Mouse (Mus musculus) brown adipose tissue, adult 24 weeks (tissue): Measurements from ENCODE around the gene Prickle3. TPM values are rescaled to one million over a fixed set of nuclear protein-coding genes. Genes with fewer than 3 reads are reported as not detected.

Experiments
- H3K27ac ChIP-seq: fragments of 200-500 bp; replicated peaks from 2 replicates; pipeline ENCODE4 v1.5.1; 2012; ENCODE audit warnings: low read depth, mild to moderate bottlenecking, low read length
- H3K4me1 ChIP-seq: fragments of 200-500 bp; 2 replicates; pipeline ENCODE4 v1.6.1; 2012; ENCODE audit warnings: low read length, mixed read lengths; ENCODE audit not compliant: control insufficient read depth, insufficient read depth, insufficient read length
- H3K4me3 ChIP-seq: fragments of 200-500 bp; 2 replicates; pipeline ENCODE4 v1.5.1; 2012; ENCODE audit warnings: low read depth, mild to moderate bottlenecking, low read length, moderate library complexity; ENCODE audit not compliant: insufficient read depth
- polyA plus RNA-seq: library from polyadenylated mRNA; stranded (reverse); fragments of >200 nt; gene quantifications from 2 replicates; pipeline ENCODE4 v1.2.4, GENCODE M21; 2012; ENCODE audit not compliant: missing spikeins, insufficient read depth, insufficient read length

Gene Prickle3
- 6.3 and 8.3 TPM in 2 replicates for polyA plus RNA-seq

DNA sequence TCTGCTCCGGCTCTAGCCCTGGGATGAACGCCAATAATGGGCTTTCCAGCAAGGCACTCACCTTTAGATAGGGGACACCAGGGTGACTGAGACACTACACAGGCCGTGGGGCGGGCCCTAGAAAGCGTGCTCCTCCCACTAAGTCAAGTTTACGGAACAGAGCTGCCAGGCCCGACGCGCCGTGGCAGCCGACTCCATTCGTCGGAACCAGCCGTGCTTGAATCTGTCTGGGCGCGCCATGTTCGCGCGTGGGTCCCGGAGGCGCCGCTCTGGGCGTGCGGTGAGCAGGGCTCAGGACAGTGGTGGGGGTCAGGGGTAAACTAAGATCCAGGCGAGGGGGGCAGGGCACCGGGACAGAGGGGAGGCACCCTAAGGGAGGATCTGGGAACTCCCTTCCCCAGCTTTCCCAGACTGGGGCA lies at the start of gene Prickle3:
TSS of gene Prickle3 (plus strand) at position 40 of the 419 bp plus-strand sequence.
- Histone ChIP-seq H3K4me3 (peak within 1 kb of the TSS; percentile 82), H3K27ac (peak within 1 kb of the TSS; percentile 89), H3K4me1 (peaks cover 2% of the 10 kb centered on the region; the same call in 1 of the 2 replicates)

DNA sequence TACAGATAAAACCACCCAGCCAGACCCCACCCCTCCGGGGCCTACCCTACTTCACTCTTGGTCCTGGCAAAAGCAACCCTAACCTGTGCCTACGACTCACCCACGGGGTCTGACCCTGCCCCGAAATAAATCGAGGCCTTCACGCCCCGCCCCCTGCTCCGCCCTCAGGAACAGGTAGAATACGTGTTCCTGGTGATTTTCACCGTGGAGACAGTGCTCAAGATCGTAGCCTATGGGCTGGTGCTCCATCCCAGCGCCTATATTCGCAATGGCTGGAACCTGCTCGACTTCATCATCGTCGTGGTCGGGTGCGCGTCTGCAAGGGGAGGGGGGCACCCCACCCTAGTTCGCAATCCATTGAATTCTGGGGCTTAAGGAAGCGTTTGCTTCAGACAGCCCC lies 47.0 kb upstream of the Prickle3 start:
- Histone ChIP-seq H3K27ac (no peak overlapping the region), H3K4me1 (no peaks in the 10 kb centered on the region), H3K4me3 (no peak overlapping the region; the same call in 1 of the 2 replicates)

DNA sequence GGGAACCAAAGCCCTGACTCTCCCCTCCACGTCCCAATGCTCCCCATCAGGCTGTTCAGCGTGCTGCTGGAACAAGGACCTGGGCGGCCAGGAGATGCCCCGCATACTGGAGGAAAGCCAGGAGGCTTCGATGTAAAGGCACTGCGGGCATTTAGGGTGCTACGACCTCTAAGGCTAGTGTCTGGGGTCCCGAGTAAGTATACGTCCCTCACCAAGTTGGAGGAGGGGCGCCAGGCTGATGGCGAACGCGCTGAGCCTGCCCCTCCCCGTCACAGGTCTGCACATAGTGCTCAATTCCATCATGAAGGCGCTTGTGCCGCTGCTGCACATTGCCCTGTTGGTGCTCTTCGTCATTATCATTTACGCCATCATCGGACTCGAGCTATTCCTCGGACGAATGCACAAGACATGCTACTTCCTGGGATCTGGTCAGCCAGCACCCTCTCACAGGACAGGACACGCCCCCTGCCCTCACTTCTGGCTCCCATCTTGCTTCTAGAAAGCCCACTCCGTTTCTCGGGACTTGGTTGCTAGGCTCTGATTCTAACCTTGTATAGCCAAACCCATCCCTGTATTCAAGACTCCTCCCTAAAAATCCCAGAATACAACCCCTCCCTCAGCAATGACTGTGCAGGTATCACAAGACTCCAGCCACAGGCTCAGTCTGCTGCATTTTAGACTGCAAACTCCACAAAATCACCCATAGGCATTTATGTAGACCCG lies 46.4 kb upstream of the Prickle3 start:
- Histone ChIP-seq H3K27ac (no peak overlapping the region), H3K4me3 (peak overlapping the region; percentile 3; the same call in 1 of the 2 replicates), H3K4me1 (no peaks in the 10 kb centered on the region)

DNA sequence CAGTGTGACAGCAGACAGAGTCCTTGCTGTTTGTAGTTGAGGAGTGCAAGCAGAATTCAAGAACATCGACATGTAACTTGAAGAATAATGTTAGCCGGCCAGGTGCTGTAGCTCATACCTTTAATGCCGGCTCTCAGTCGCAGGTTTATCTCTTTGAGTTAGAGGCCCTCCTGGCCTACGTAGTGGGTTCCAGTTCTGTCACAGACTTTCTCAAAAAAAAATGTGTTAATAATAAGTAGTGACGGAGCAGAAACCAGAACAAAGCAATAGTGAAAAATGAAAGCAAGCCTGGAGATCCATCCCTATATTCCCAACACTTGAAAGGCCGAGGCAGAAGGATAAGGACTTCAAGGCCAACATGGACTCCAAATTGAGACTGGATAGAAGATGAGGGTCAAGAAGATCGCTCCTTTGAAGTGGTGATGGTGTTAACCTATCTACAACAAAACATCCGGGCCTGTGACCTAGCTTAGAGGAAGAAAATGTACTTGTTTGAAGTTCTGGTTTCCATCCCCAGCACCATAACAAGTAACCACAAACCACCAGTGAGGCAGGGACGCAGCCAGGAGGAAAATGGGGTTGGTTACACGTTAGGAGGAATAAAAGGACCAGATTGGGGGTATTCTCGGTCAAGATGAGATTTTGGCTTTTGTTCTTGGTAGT lies 39.0 kb upstream of the Prickle3 start:
- no peak overlapping the region for H3K27ac ChIP-seq
- H3K4me1 ChIP-seq, result no peaks in the 10 kb centered on the region
- no peak overlapping the region for H3K4me3 ChIP-seq

DNA sequence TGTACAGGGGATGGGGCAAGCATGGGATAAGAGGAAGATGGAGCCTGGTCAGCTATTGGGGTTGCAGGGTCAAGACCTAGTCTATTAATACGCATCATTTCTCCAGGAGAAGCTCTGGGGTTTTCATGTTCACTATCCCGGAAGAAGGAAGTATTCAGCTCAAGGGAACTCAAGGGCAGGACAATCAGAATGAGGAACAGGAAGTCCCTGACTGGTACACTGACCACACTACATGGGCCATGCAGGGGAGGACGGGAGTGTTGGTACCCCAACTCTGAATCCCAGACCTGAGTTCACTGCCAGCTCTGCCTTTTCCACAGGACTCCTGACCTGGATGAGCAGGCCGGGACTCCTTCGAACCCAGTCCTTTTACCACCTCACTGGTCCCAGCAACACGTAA lies 24.5 kb upstream of the Prickle3 start:
- no peak overlapping the region for H3K27ac ChIP-seq
- no peak overlapping the region for H3K4me3 ChIP-seq
- no peaks in the 10 kb centered on the region for H3K4me1 ChIP-seq

DNA sequence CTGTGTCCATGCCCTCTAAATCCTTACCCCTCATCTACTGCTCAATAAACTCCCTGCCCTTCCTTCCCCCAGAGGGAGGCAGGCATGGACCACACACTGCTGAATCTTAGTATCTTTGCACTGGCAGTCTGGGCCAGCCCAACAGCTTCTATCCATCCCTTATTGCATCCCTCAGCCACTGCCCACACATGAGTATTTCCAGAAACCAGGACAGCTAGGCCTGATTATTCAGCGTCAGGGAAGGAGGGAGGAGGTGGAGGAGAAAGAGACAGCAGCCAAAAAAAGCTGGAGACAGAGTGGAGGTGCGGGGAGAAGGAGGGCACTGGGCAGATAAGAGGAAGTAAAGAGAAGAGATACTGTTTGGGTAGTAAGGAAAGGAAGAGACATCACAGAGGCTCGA lies 22.0 kb upstream of the Prickle3 start:
- Histone ChIP-seq H3K27ac (no peak overlapping the region), H3K4me1 (no peaks in the 10 kb centered on the region), H3K4me3 (no peak overlapping the region)

DNA sequence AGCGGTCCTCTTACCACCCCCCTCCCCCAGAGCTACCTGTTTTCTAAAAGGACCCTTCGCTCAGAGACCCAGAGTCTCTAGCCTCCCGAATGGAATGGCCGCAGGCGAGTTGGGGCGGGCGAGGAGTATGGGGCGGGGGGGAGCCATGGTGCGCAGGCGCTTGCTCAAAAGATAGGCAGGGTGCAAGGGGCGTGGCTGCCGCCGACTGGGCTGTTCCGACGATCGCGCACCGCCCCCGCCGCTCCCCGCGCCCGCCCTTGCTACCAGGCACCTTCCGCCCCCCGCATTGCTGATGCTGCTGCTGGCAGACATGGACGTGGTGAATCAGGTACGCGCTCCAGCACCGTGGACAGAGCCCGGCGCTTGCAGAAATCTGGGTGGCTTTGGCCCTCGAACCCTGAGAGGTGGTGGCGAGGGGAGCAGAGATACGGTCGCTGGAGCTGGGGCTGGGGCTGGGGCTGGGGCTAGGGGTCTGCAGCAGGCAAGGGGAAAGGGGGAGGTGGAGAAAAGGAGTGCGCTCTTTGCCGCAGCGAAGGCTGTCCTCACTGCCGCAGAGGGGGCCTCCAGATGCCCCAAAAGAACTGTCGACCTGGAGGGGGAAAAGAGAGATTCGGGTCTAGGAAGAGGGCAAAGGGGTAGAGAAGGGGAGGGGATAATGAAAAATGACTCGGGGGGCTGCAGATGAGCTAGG lies 18.5 kb upstream of the Prickle3 start, which contains the start of gene Syp:
TSS of gene Syp (plus strand) at position 71 of the 691 bp plus-strand sequence.
- H3K4me3 ChIP-seq, result peak within 1 kb of the TSS; percentile 60
- no peaks in the 10 kb centered on the region for H3K4me1 ChIP-seq
- H3K27ac ChIP-seq, result no peak within 1 kb of the TSS; the same call in 1 of the 2 replicates

DNA sequence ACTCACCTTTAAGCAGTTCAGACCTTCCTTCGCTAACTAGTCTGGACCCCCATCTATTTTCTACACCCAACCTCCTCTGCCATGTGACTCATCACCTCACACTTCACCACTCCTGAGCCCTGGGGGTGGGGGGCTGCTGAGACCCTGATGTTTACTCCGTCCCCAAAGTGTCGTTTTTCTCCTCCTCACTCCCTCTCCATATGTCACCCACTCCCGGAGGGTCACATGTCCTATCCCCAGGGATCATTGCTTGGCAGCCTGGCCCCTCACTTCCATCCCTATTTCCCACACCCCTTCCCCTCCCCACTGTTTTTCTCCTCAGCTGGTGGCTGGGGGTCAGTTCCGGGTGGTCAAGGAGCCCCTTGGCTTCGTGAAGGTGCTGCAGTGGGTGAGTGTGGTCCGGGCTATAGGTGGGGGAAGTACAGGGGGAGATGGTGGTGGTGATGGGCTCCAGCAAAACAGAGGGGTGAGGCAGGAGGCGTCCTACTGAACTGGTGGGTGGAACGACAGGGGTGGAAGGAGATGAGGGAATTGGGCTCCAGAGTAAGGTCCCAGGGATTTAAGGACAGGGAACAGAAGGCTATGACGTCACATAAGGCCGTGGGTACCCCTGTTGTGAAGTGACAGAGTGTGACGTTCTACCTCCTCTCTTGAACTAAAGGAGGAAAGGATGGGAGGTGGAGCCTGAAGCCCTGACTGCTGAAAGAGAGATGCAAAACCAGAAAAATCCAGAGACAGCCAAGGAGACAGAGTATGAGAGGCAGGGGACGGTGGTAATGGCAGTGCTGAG lies 17.3 kb upstream of the Prickle3 start:
- H3K4me1 ChIP-seq, result no peaks in the 10 kb centered on the region
- H3K27ac ChIP-seq, result no peak overlapping the region
- no peak overlapping the region for H3K4me3 ChIP-seq

DNA sequence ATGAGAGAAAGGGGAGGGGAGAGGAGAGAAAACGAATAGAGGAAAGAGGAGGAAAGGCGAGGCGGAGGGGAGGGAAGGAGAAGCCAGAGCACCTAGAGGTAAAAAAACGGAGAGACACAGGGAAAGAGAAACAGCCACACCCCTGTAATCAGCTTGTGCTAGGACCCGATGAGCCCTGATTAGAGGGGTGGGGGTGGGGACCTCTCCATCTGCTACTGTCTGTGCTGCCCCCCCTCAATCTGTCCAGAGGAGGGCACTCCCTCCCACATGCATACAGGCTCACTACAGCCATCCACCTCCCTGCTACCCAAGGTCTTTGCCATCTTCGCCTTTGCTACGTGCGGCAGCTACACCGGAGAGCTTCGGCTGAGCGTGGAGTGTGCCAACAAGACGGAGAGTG lies 16.3 kb upstream of the Prickle3 start:
- Histone ChIP-seq H3K4me1 (no peaks in the 10 kb centered on the region), H3K27ac (no peak overlapping the region), H3K4me3 (no peak overlapping the region)

DNA sequence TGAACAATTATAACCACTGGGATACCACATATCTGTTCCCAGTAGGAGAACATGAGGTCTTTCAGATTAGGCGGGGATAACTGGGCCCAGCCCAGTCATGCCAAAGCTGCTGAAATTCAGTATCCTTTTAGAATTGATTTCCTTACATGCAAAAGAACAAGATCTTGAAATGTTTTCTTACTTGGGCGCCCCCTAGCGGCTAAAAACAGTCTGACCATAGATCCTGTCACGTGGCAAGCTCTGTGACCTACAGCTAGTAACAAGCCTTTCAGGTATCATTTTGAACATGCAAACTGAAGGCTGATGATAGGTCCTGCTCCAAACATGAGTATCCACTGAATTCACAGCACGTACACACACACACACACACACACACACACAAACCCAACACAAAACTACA lies 11.7 kb upstream of the Prickle3 start:
- H3K4me1 ChIP-seq, result no peaks in the 10 kb centered on the region

DNA sequence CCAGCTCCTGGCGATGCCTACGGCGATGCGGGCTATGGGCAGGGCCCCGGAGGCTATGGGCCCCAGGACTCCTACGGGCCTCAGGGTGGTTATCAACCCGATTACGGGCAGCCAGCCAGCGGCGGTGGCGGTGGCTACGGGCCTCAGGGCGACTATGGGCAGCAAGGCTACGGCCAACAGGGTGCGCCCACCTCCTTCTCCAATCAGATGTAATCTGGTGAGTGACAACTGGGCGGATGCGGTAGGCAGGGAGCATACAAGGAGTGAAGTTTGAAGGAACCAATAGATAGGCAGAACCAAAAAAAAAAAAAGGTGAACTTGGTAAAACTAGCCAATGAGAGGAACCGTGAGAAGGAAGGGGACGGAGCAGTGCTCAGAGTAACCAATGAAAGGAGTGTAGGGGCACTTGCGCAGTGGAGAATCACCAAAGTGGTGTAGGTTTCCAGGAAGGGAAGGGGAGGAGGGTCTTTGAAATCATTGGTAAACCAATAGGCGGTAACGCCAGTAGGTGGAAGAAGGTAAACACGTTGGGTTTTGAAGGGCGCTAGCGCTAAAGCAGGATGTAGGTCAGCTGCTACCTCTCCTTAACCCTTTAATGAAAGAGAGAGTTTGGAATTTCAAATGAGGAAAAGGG lies 8.3 kb upstream of the Prickle3 start:
- no peaks in the 10 kb centered on the region for H3K4me1 ChIP-seq
- peak overlapping the region; percentile 78 for H3K27ac ChIP-seq
- peak overlapping the region; percentile 72 for H3K4me3 ChIP-seq

More for the DNA sequence above, 11.7 kb upstream of the Prickle3 start:
- Histone ChIP-seq H3K27ac (no peak overlapping the region), H3K4me3 (no peak overlapping the region)

DNA sequence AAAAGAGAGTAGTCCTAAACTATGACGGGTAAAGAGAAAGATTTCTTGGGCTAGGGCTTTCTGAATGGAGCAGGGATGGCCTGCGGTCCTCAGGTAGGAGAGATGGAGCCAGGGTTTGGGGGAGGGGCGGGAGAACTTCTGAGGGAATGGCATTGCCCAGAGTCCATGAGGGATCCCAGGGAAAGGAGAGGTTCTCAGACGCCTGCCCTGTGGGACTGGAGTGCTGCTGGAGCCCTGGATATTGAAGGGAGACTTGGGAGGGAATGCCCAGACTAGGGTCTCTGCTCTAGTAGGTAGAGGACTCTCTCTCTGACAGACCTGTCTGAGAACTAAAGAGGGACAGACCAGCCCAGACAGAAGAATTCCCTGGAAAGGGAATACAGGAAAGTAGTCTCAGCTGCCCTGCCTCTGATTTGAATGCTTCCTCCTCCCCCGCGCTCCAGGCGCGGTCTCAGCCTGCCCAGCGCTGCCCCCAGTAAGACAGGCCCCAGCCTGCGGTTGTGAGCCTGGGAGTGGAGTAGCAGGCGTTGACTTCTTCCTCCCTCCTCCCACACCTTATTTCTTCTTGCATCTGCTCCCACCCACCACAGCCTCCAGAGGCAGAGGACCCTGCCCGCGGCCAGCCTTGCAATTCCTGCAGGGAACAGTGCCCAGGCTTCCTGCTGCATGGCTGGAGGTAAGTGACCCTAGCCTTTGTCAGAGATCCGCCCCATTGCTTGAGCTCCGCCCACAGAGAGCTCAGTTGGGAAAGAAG lies 1.1 kb downstream of the Prickle3 start:
- Histone ChIP-seq H3K4me1 (peaks cover 4% of the 10 kb centered on the region; the same call in 1 of the 2 replicates), H3K4me3 (peak overlapping the region; percentile 82), H3K27ac (peak overlapping the region; percentile 98)

DNA sequence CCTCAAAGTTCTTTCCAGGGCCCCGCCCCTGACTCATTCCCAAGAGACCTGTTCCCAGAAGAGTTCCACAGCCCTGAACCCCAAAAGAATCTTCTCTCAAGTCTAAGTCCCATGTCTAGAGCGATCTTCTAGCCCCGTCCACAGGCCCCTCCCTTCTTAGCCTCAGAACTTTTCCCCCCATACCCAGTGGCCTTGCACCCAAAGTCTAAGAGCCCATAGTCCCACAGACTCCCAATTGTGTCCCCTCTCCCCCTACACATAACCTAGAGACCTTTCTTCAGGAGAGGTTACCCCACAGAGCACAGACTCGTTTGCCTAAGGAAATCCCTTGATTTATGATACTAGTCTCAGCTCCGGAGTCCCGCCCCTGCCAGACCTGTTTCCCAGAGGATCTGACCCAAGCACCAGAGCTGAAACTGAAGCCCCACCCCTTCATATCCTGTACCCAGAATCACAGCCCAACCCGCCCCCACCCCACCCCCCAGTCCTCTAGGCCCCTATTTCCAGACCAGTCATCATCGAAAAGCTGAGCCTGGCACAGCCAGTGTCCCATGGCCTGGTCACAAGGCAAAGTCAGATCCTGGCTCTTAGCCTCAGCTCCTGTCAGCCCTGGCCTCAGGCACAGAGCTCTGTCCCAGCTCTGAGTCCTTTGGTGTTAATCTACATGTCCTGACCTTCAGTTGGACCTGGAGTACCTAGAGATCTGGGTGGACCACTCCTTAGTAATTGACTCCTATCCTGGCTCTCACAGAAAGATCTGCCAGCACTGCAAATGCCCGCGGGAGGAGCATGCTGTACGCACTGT lies 1.9 kb downstream of the Prickle3 start:
- peaks cover 4% of the 10 kb centered on the region; the same call in 1 of the 2 replicates for H3K4me1 ChIP-seq
- peak overlapping the region; percentile 82 for H3K4me3 ChIP-seq
- peak overlapping the region; percentile 98 for H3K27ac ChIP-seq
